Mouse (Mus musculus): ENCODE results near the gene Zbtb20. TPM values are rescaled to one million over a fixed set of nuclear protein-coding genes. Genes with fewer than 3 reads are reported as not detected.
A peak's percentile ranks its signal among the peaks of the same experiment; 100 is the strongest.

Gene Zbtb20
- polyA plus RNA-seq, 1 experiment from 2014 or later, result 23.5 TPM

DNA sequence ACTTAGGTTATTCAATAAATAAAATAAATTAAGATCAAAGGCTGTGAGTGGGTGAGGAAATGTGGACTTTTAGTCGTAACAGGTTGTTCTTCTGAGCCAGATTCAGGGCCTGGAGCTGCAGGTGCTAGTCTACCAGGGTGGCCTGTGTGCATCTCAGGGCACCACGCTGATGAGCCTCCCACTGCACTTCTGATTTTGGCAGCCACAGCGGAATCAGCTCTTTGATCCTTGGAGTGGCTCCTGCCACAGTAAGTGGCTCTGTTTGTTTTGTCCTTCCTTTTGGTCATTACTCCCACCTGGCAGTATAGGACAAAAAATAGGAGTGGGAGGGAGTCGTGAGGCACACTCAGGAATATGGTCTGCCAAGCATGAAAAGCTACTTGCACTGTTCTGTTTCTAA lies 354.6 kb downstream of the Zbtb20 start:
- H3K27me3 ChIP-seq (ENCODE audit: control insufficient read depth, insufficient read depth, low read length), result no peaks in the 10 kb centered on the region
- no peaks in the 10 kb centered on the region for H3K9me3 ChIP-seq (replicated peaks; ENCODE audit: control insufficient read depth, low read length)
- H3K4me1 ChIP-seq (ENCODE audit: control insufficient read depth, insufficient read depth, low read length), result peaks cover 2% of the 10 kb centered on the region; the same call in 1 of the 2 replicates
- no peaks in the 10 kb centered on the region for H3K36me3 ChIP-seq (ENCODE audit: control insufficient read depth, insufficient read depth, low read length)
- no peak overlapping the region for H3K4me2 ChIP-seq (ENCODE audit: low read depth, low read length)
- ATAC-seq (ENCODE audit: insufficient read depth, low FRiP score), result no peak
- H3K9ac ChIP-seq (ENCODE audit: low read length), result no peak overlapping the region
- no peak overlapping the region for H3K4me3 ChIP-seq (replicated peaks; ENCODE audit: low read length)
- whole genome bisulfite sequencing, result 68% methylated on average over 4 of the region's 4 CpGs
- H3K27ac ChIP-seq (ENCODE audit: low read length), result no peak overlapping the region

DNA sequence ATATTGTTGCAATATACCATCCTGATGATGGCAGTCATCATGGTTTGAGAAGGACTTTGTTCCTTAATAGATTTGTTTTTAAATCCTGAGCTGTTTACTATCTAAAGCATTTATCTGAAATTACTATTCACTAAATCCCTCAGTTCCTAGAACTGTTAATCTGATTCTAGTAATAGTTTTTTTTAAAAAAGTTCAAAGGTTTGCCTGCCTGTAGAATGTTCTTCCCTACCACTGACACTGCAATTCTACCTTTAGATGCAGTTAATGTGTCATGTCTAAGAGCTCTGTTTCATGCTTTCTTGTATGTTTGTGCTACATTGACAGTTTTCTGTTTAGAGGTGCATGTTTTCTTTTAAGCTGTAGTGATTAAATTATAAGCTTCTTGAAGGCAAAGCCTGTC lies 358.6 kb downstream of the Zbtb20 start:
- no peak for ATAC-seq (ENCODE audit: insufficient read depth, low FRiP score)
- Histone ChIP-seq H3K4me1 (ENCODE audit: control insufficient read depth, insufficient read depth, low read length) (peaks cover 9% of the 10 kb centered on the region), H3K27ac (ENCODE audit: low read length) (no peak overlapping the region), H3K27me3 (ENCODE audit: control insufficient read depth, insufficient read depth, low read length) (no peaks in the 10 kb centered on the region), H3K4me3 (replicated peaks; ENCODE audit: low read length) (no peak overlapping the region), H3K9me3 (replicated peaks; ENCODE audit: control insufficient read depth, low read length) (no peaks in the 10 kb centered on the region), H3K36me3 (ENCODE audit: control insufficient read depth, insufficient read depth, low read length) (no peaks in the 10 kb centered on the region), H3K9ac (ENCODE audit: low read length) (no peak overlapping the region), H3K4me2 (ENCODE audit: low read depth, low read length) (no peak overlapping the region)

DNA sequence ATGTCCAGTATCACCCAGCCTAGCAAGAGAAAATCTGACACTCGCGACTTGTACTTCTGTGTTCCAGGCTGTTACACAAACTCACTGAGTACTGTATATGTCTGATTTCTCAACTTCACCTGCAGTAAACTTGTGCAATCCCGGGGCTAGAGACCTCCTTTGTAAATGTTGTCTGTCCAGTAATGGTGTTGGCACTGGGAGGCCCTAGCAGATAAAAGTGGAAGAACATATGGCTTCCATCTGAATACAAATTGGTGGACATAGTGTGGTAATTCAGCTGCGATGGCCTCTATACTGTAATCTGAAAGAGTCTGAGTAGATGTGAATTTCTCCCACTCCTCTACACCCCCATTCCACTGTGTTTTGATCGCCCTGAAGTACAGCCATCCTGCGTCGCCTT lies 359.6 kb downstream of the Zbtb20 start:
- Histone ChIP-seq H3K9me3 (replicated peaks; ENCODE audit: control insufficient read depth, low read length) (no peaks in the 10 kb centered on the region), H3K27me3 (ENCODE audit: control insufficient read depth, insufficient read depth, low read length) (no peaks in the 10 kb centered on the region), H3K4me2 (ENCODE audit: low read depth, low read length) (peak overlapping the region; percentile 44), H3K36me3 (ENCODE audit: control insufficient read depth, insufficient read depth, low read length) (no peaks in the 10 kb centered on the region), H3K9ac (ENCODE audit: low read length) (no peak overlapping the region), H3K4me1 (ENCODE audit: control insufficient read depth, insufficient read depth, low read length) (peaks cover 9% of the 10 kb centered on the region), H3K4me3 (replicated peaks; ENCODE audit: low read length) (no peak overlapping the region), H3K27ac (ENCODE audit: low read length) (peak overlapping the region; percentile 16; the same call in 1 of the 2 replicates)
- 43% methylated on average over 7 of the region's 7 CpGs for WGBS
- ATAC-seq (ENCODE audit: insufficient read depth, low FRiP score), result no peak

DNA sequence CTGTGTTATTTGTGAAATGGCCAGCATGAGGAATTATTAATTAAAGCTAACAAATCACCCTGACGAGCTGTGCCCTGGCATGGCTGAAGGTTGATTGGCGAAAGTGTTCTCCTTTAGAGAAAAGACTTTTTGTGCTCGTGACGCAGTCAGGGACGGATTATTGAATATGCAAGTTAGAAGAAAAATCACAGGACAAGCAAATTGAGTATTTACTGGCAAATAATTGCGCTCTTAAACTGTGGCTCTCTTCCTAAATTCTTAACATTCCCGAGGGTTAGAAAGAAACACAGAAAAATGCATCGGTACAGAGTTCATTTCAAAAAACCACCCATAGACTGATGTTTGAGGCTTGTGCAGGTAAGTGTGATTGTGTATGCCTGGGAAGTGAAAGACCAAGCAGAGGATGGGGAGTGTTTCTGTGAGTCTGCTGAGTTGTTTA lies 360.1 kb downstream of the Zbtb20 start:
- Histone ChIP-seq H3K4me2 (ENCODE audit: low read depth, low read length) (peak overlapping the region; percentile 44), H3K9me3 (replicated peaks; ENCODE audit: control insufficient read depth, low read length) (no peaks in the 10 kb centered on the region), H3K36me3 (ENCODE audit: control insufficient read depth, insufficient read depth, low read length) (no peaks in the 10 kb centered on the region), H3K9ac (ENCODE audit: low read length) (no peak overlapping the region), H3K4me3 (replicated peaks; ENCODE audit: low read length) (peak overlapping the region; percentile 13; the same call in 1 of the 2 replicates), H3K27me3 (ENCODE audit: control insufficient read depth, insufficient read depth, low read length) (no peaks in the 10 kb centered on the region), H3K27ac (ENCODE audit: low read length) (0 out of 2 replicates have a peak overlapping the region, but pooled peaks have one; percentile 16), H3K4me1 (ENCODE audit: control insufficient read depth, insufficient read depth, low read length) (peaks cover 9% of the 10 kb centered on the region)
- ATAC-seq (ENCODE audit: insufficient read depth, low FRiP score), result no peak
- 43% methylated on average over 8 of the region's 8 CpGs for WGBS

DNA sequence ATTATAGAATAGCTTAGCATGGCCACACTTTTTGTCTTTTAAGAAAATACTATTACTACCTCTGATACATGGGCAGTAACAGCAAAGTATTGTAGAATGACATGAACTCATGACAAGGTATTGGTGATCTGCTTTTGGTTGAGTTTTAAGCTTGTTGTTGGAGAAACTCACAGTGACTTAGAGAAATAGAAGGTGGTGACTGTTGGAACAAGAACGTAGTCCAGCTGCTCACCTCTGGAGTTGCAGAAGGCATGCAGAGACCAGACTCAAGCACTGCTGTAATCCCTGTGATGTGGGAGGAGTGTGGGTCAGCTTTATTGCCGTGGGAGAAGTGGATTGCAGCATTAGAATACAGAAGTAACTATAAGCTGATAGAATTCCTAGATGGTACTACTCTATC lies 361.9 kb downstream of the Zbtb20 start:
- H3K4me2 ChIP-seq (ENCODE audit: low read depth, low read length), result no peak overlapping the region
- no peak overlapping the region for H3K27ac ChIP-seq (ENCODE audit: low read length)
- H3K27me3 ChIP-seq (ENCODE audit: control insufficient read depth, insufficient read depth, low read length), result no peaks in the 10 kb centered on the region
- H3K4me1 ChIP-seq (ENCODE audit: control insufficient read depth, insufficient read depth, low read length), result peaks cover 9% of the 10 kb centered on the region
- 58% methylated on average over 2 of the region's 2 CpGs for whole genome bisulfite sequencing
- no peak overlapping the region for H3K9ac ChIP-seq (ENCODE audit: low read length)
- no peaks in the 10 kb centered on the region for H3K9me3 ChIP-seq (replicated peaks; ENCODE audit: control insufficient read depth, low read length)
- no peak overlapping the region for H3K4me3 ChIP-seq (replicated peaks; ENCODE audit: low read length)
- H3K36me3 ChIP-seq (ENCODE audit: control insufficient read depth, insufficient read depth, low read length), result no peaks in the 10 kb centered on the region
- ATAC-seq (ENCODE audit: insufficient read depth, low FRiP score), result no peak

DNA sequence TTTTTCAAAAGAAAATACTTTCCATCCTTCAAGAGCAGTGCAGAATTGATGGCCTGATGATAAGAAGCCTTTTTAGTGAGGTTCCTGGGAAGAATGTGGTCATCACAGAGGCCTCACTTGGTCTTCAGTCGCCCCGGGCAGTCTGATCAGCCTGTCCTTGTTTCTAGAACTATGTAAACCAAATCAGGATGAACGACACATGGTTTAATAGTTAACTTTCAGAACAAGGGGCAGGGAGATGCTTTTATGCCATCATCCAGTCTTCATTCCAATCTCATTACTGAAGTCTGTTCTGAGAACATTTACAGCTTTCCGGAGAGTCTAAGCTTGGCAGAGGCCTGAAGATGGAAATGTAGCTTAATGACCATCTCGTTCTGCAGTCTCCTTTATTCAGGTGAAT lies 371.3 kb downstream of the Zbtb20 start:
- Histone ChIP-seq H3K27ac (ENCODE audit: low read length) (no peak overlapping the region), H3K27me3 (ENCODE audit: control insufficient read depth, insufficient read depth, low read length) (no peaks in the 10 kb centered on the region), H3K9me3 (replicated peaks; ENCODE audit: control insufficient read depth, low read length) (no peaks in the 10 kb centered on the region), H3K4me3 (replicated peaks; ENCODE audit: low read length) (no peak overlapping the region), H3K4me2 (ENCODE audit: low read depth, low read length) (no peak overlapping the region), H3K4me1 (ENCODE audit: control insufficient read depth, insufficient read depth, low read length) (no peaks in the 10 kb centered on the region), H3K9ac (ENCODE audit: low read length) (no peak overlapping the region), H3K36me3 (ENCODE audit: control insufficient read depth, insufficient read depth, low read length) (no peaks in the 10 kb centered on the region)
- 56% methylated on average over 5 of the region's 5 CpGs for WGBS
- ATAC-seq (ENCODE audit: insufficient read depth, low FRiP score), result no peak

DNA sequence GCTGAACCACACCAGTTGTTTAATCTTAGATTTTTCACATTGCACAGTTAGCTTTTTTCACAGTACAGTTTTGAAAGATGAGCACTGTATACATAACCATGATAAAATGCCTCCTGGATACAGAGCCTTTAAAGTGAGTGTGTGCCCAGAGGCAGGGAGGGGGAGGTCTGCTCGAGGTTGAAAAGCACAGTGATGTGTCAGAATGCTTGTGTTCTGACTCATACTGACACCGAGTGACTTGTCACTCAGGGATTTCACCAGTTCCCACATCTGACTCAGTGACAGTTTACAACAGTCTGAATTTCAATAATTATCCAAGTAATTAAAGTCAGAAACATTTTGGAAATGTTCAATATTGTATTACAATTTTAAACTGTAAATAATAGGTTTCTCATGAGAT lies 377.4 kb downstream of the Zbtb20 start:
- no peaks in the 10 kb centered on the region for H3K9me3 ChIP-seq (replicated peaks; ENCODE audit: control insufficient read depth, low read length)
- no peak for ATAC-seq (ENCODE audit: insufficient read depth, low FRiP score)
- no peak overlapping the region for H3K27ac ChIP-seq (ENCODE audit: low read length)
- H3K9ac ChIP-seq (ENCODE audit: low read length), result no peak overlapping the region
- 26% methylated on average over 2 of the region's 2 CpGs for WGBS
- H3K36me3 ChIP-seq (ENCODE audit: control insufficient read depth, insufficient read depth, low read length), result no peaks in the 10 kb centered on the region
- no peaks in the 10 kb centered on the region for H3K4me1 ChIP-seq (ENCODE audit: control insufficient read depth, insufficient read depth, low read length)
- no peak overlapping the region for H3K4me3 ChIP-seq (replicated peaks; ENCODE audit: low read length)
- H3K4me2 ChIP-seq (ENCODE audit: low read depth, low read length), result no peak overlapping the region
- H3K27me3 ChIP-seq (ENCODE audit: control insufficient read depth, insufficient read depth, low read length), result no peaks in the 10 kb centered on the region

DNA sequence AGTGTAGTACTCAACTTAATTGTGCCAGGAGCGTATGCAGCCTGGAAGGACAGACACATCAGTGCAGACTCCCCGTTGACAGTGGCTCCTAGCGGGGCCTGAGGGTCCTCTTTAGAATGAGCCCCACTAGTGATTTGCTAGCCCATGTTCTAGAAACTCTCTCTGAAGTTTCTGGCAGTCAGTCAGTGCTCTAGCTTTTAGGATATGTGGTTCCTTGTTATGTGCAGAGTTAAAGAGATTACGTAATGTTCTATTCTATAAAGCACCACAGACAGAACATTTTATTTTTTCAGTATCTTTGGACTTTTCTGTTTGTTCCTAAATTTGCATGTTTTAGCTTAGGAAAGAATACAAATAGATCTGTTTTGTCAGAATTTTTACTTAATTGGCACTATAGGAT lies 378.1 kb downstream of the Zbtb20 start:
- Histone ChIP-seq H3K36me3 (ENCODE audit: control insufficient read depth, insufficient read depth, low read length) (no peaks in the 10 kb centered on the region), H3K9me3 (replicated peaks; ENCODE audit: control insufficient read depth, low read length) (no peaks in the 10 kb centered on the region), H3K27ac (ENCODE audit: low read length) (no peak overlapping the region), H3K4me2 (ENCODE audit: low read depth, low read length) (no peak overlapping the region), H3K9ac (ENCODE audit: low read length) (no peak overlapping the region), H3K27me3 (ENCODE audit: control insufficient read depth, insufficient read depth, low read length) (no peaks in the 10 kb centered on the region), H3K4me3 (replicated peaks; ENCODE audit: low read length) (no peak overlapping the region), H3K4me1 (ENCODE audit: control insufficient read depth, insufficient read depth, low read length) (no peaks in the 10 kb centered on the region)
- 94% methylated on average over 4 of the region's 4 CpGs for WGBS
- no peak for ATAC-seq (ENCODE audit: insufficient read depth, low FRiP score)

DNA sequence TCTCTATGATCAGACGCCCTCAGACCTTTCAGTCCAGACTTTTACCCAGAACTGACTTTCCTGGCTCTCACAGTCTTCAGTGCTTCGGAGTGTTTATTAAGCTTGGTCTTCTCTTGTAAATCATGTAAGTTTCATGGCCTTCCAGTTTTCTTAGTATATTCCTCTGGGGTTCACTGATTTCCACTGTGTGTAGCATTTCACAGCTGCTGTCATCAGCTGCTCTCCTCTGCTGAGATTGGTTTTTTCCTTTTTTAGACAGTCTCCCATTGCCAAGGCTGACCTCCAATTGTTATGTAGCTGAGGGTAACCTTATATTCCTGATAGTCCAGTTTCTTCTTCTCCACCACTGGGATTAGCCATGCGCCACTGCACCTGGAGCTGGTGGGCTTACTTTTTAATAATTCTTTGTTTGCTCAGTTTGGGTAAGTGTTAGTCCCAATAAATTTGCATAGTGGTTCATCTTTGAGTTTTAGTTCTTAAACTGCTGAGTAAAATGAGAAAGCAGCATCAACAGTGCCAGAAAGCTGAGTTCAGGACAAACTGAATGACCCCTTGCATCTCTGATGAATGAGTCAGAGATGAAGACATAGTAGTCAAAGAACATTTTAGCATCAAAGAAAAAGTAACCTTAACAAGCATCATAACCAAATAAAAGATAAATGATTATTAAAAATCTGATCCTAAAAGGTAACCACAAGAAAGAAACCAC lies 380.7 kb downstream of the Zbtb20 start:
- Histone ChIP-seq H3K9me3 (replicated peaks; ENCODE audit: control insufficient read depth, low read length) (no peaks in the 10 kb centered on the region), H3K36me3 (ENCODE audit: control insufficient read depth, insufficient read depth, low read length) (no peaks in the 10 kb centered on the region), H3K4me1 (ENCODE audit: control insufficient read depth, insufficient read depth, low read length) (no peaks in the 10 kb centered on the region), H3K27ac (ENCODE audit: low read length) (no peak overlapping the region), H3K4me2 (ENCODE audit: low read depth, low read length) (no peak overlapping the region), H3K9ac (ENCODE audit: low read length) (no peak overlapping the region), H3K27me3 (ENCODE audit: control insufficient read depth, insufficient read depth, low read length) (no peaks in the 10 kb centered on the region), H3K4me3 (replicated peaks; ENCODE audit: low read length) (no peak overlapping the region)
- 89% methylated on average over 3 of the region's 3 CpGs for WGBS
- no peak for ATAC-seq (ENCODE audit: insufficient read depth, low FRiP score)

Measured in stomach, embryonic 16.5 days (tissue).